Mouse (Mus musculus): ENCODE results near the gene Aadat.
"Not testable (repeated sequence)": the region's sequence is repeated elsewhere in the genome, so short reads cannot be mapped to it uniquely, and the experiment has no call there.

Gene Aadat

DNA sequence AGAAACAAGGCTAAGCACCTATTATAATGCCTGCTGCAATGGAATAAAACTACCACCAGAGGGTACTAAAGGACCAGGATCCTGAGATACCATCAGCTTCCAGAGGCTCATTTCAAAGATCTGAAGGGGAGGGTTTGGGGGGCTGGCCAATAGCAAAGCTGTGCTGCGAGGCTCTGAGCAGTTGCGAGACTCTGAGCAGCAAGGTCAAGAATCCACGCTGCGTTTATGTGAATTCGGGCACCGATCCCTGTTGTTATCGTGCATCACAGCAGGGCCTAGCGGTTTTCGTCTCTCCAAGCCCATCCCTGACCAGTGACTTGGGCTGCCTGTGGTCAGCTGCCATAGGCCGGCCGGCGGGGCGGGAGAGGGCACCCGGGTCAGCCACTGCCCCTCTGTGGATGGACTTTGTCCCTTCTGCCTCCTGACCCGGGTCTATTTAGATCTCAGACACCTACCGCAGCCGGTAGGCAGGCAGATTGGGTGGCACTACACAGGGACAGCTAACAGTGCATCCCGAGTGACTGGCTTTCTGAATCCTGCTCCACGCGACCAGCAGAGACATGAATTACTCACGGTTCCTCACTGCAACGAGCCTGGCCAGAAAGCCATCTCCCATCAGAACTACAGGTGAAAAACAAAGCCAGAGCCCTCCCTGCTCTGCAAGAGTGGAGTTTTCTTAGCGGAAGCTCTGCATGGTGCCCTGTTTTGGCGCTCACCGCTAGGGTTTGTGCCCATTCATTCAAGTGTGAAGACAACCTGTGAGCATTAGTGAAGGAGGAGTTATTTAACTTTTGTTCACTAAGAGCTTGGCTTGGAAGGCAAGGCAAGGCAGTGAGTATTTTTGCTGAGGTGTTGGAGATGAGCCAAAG, at the start of gene Aadat:
Aadat (plus strand) TSS at position 280 of the 869 bp plus-strand sequence.
- peak; percentile 18 for DNase-seq (ENCODE audit: low spot score)

DNA sequence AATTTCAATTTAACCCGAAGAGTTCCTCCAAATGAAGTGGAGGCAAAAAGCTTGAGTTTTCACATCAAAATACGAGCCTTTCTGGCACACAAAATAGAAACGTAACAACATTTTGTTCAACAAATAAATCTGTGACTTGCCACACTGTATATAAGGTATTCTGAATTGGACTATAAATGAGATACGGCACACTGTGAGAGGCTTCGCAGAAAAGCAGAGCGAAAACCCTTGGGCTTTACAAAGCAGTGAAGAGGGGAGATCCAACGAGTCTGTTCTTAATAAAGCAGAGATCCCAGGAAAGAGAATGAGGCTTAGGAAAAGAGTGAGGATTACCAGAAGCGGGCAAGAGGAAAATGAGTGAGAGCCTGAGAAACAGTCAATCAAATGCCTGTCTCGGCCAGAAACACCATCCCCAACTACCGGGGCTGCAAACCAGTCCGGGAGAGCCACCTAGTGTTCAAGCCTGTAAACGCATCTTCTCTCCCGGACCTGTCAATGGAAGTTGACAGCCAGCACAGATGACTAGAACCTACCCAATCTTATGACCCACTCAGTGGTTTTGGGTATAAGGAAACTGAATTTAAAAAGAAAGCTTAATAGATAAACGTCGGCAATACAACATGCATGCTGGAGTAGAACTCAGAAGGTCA, 38.9 kb upstream of the Aadat start:
- DNase-seq (ENCODE audit: low spot score), result peak; percentile 57

DNA sequence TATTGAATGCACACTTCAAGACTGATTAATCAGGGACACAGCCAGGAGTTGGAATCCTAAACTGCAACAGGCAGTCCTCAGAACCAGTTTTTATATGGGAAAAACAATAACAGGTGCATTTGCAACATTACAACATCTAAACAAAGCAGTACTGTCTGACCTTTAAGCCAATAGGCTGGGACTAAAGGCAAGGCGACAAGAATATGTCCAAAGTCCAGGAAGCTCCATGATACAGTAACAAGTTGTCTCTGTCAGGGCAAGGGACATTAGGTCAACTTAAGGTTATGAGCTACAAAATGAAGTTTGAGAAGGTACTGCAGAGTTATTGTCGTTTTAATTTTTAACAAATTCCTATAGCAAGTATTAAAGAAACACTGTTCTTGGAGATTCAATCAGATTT, 15.6 kb upstream of the Aadat start:
- no peak for DNase-seq (ENCODE audit: low spot score)

DNA sequence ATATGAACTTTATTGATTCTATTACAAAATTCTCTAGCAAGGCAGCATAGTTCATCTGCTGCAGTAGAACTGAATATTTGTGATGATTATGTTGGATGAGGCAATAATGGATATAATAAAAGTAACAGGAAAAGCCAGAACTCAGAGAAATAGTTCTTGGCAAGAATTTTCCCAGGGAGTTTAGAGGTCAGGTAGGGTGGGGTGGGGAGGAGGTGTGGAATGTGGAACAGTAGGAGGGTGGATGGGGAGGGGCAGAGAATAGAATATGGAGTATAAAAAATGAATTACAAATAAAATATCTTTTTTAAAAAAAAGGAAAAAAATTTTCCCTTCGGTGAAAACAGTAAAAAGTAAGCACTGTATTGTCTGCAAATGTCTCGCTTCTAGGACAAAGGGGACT, 13.9 kb upstream of the Aadat start:
- no peak for DNase-seq (ENCODE audit: low spot score)

DNA sequence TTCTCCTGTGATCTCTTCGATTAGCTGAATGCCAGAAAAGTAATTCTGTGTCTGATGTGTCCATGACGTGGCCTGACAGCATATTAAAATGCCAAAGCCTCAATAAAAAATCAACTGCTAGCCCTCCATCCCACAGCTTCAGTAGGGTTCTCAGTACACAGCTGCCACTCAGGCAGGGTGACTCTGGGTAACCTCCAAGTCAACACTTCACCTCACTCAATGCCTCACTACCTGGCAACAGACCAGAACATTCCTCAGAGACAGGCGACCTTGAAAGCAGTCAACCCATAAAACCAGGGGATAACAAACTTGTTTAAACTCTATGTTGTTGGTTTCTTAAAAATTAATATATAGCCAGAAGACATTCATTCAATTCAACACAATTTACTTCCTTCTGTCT, 13.3 kb upstream of the Aadat start:
- DNase-seq (ENCODE audit: low spot score), result no peak

DNA sequence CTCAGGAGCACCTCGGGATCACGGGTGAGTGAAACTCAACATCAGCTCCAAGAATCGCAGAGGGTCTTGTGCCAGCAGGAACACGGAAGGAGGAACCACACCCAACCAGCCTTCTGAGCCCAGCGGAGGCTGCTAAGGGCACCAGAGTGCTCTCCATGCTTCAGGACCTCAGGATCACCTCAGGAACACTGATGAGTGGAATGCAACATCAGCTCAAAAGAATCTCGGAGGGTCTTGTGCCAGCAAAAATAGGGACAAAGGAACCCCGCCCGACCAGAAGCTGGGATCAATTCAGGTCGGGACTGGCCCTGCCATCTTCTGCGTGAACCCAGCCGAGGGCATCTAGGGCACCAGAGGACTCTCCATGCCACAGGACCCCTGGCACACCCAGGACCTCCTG, 11.1 kb upstream of the Aadat start:
- no peak for DNase-seq (ENCODE audit: low spot score)

DNA sequence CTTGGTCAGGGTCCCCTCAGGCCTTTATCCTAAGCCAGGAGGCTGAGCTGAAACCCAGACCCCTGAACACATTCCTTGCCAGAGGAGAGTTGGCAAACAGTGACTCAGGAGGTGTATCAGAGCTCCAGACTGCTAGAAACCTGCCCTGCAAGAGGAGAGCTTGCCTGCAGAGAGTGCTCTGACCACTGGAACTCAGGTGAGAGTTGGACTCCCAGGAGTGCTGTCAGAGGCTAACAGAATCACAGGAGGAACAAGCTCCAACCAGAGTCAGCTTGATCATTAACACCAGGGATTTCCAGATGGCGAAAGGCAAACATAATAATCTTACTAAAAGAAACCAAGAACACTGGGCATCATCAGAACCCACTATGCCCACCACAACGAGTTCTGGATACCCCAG, 10.7 kb upstream of the Aadat start:
- not testable (repeated sequence) for DNase-seq (ENCODE audit: low spot score)

DNA sequence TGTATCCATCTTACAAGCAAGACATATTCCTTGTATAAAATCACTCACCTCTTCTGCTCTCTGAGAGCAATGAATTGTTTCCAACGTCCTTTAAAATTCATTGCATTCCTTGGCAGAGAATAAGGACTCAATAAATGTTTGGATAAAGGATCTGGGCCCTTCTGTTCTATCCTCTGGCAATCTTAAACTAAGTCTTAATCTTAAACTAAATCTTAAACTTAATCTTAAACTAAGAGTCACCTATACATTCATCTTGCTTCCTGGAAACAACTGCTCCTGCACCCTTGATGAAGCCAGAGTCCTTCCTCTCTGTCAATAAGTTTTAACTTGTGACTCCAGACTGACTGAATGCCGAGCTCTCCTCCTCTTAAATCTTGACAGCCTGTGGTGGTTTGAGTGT, 2.6 kb upstream of the Aadat start, which contains the start of gene Gm10283:
Gm10283 (minus strand) TSS at position 101 of the 400 bp plus-strand sequence.
- no peak for DNase-seq (ENCODE audit: low spot score)

DNA sequence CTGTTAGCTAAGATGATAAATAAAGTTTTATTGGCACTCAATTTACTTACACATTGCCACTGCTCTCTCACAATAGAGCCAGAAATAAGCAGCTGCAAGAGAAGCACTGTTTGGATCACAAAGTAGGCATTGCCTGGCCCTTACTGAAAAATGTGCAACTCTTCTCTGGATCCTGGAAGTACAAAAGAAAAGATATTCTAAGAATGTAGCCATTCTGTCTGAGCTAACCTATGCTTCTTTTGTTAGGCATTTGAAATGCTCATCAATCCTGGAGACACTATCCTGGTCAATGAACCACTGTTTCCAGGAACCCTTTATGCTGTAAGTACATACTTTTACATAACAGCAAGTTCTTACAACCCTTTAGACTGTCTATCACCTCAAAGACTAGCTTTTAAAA, 12.6 kb downstream of the Aadat start:
- no peak for DNase-seq (ENCODE audit: low spot score)

DNA sequence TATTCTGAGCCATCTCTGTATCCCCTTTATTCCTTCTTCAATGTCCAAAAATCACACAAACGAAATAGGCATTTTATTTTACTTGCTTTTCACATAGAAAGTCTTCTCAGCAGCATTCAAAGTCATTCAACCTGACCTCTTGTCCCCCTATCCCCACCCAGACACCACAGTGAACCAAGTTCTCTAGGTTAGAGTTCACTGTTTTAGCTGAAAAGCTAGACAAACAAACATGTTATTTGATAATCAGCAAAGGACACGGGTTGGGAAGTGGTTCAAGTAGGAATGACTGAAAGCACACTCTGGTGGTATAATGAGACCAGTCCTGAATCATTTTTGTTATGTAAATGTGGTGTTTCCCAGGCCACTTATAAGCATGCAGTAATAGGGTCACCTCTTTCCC, 29.2 kb downstream of the Aadat start:
- no peak for DNase-seq (ENCODE audit: low spot score)

DNA sequence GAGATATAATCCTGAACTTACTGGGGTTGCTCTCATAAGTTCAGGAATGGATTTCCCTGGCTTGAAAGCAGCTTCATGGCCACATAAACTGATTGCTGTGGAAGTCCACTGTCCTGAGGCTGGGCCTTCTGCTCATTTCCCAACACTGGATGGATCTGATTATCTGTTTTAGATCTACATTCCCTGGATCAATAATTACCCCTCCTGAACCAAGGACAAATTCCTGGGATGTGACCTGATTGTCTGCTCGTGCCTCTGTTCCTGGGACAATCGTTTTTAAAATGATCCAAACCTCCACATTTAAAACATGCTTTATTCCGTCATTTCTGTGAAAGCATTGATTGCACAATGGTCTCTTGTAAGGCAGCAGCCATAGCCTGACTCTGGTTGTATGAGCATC, 61.1 kb downstream of the Aadat start:
- DNase-seq (ENCODE audit: low spot score), result no peak

DNA sequence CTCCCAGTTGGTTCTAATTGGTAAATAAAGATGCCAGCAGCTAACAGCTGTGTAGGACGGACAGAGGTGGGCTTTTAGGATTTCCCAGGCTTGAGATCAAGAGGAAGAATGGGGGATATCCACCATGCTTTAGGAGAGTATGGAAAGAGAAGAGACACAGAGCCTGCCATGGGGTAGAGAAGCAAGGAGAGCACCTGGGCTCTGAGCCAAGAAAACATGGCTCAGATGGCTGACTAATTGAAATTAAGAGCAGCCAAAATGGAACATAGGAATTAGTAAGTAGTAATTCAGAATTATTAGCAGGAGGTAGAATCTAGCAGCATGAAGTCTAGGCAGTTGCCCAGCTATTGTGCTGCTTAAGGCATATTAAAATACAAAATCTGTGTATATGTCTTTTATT, 71.5 kb downstream of the Aadat start:
- no peak for DNase-seq (ENCODE audit: low spot score)

DNA sequence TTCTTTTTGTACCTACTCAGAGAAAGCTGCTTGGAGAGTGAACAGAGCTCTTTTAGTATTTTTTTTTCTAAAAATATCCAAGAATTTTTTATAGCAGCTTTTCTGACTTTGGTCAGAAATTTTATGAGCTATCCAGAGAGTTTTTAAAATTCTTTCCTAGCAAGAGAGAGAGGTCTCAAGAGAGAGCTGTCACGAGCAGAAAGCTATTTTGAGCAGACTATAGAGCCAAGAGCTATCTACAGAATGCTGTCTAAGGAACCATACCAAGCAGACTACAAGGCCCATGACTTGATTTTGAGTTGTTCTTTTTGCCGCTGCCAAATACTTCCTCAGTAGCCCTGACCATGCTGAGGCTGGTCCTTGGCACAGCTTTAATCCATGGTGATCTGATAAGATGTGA, 77.6 kb downstream of the Aadat start:
- no peak for DNase-seq (ENCODE audit: low spot score)

DNA sequence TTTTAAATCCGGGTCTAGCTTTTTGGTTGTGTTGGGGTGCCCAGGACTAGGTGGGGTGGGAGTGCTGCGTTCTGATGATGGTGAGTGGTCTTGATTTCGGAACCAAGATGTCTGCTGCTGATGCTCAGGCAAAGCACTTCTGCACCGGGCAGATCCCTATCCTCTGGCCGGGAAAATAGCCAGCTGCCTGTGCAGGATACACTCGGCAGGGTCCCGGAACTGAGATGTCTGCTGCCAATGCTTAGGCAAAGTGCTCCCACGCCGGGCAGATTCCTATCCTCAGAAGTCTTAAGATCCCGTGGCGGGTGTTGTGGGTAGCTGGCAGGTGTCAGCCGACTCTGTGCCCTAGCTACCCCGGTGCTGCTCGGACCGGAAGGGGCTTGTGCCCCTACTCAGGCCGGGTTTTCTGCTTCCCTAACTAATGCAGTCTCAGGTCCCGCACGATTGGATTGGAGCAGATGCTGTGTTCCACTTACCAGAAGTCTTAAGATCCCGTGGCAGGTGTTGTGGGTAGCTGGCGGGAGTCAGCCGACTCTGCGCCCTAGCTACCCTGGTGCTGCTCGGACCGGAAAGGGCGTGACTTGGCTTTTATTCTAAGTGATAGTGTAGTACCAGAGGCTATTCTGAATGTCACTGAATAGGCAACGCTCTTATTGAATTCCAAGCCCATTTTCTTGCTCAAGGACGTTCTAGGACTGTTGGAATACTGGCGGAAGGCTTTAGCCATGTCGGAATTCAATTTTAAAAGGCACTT, 85.8 kb downstream of the Aadat start:
- DNase-seq (ENCODE audit: low spot score), result not testable (repeated sequence)

DNA sequence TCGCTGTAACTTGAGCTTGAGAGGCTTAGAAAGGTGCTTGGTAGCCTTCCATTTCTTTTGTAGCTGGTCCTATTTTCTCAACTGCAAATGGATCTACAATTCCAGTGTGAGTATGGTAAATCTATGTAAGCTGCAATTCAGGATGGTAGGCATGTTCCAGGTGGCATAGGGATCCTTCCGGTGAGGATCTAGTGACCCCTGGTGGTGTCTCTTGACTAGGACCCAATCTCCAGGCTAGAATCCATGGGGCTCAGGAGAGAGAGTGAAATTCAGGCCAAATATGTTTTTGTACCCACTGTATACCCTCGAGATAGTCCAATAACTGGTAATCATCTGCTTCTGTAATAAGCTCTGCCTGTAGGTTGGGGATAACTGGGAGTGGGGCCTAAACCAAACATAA, 89.0 kb downstream of the Aadat start:
- DNase-seq (ENCODE audit: low spot score), result peak; percentile 9
